Mouse (Mus musculus): ENCODE data around the gene Ccdc142. TPM values are rescaled to one million over a fixed set of nuclear protein-coding genes. Genes with fewer than 3 reads are reported as not detected.

Gene Ccdc142
- total RNA-seq, 2 experiments from 2014 or later, result 3.7 to 6.2 TPM

GRCm38 (mm10) chr6:83116373-83117164, 15.2 kb downstream of the Ccdc142 start:
- no peak for DNase-seq (ENCODE audit: low spot score in 2 of 2)

GRCm38 (mm10) chr6:83117165-83117438, 15.7 kb downstream of the Ccdc142 start:
- DNase-seq (ENCODE audit: low spot score in 2 of 2), result no peak

- no peak for DNase-seq (ENCODE audit: low spot score in 2 of 2)
These were observed 16.2 kb downstream of the Ccdc142 start for GRCm38 (mm10) chr6:83117616-83118015.

GRCm38 (mm10) chr6:83118369-83118768, 17.0 kb downstream of the Ccdc142 start:
- no peak for DNase-seq (ENCODE audit: low spot score in 2 of 2)

- no peak for DNase-seq (ENCODE audit: low spot score in 2 of 2)
These were observed 17.7 kb downstream of the Ccdc142 start for GRCm38 (mm10) chr6:83118825-83119733.

GRCm38 (mm10) chr6:83119734-83120051, 18.3 kb downstream of the Ccdc142 start:
- DNase-seq (ENCODE audit: low spot score in 2 of 2), result no peak

- peak; percentile 91 to 96 for DNase-seq (ENCODE audit: low spot score in 2 of 2)
These were observed 19.8 kb downstream of the Ccdc142 start, which contains the start of gene Wbp1 for GRCm38 (mm10) chr6:83120930-83121862. Gene Wbp1 (minus strand): TSS chr6:83121559.

- peak in 1 of 2 experiments; percentile 11 for DNase-seq (ENCODE audit: low spot score in 2 of 2)
These were observed 20.7 kb downstream of the Ccdc142 start for GRCm38 (mm10) chr6:83121863-83122710.

- DNase-seq (ENCODE audit: low spot score in 2 of 2), result no peak
These were observed 21.6 kb downstream of the Ccdc142 start for GRCm38 (mm10) chr6:83122961-83123360.

- peak; percentile 84 to 89 for DNase-seq (ENCODE audit: low spot score in 2 of 2)
These were observed 23.5 kb downstream of the Ccdc142 start for GRCm38 (mm10) chr6:83124851-83125312.

GRCm38 (mm10) chr6:83125331-83125730, 23.9 kb downstream of the Ccdc142 start, which contains the start of gene Ino80b:
Gene Ino80b (minus strand): TSS chr6:83125431.
- no peak for DNase-seq (ENCODE audit: low spot score in 2 of 2)

- no peak for DNase-seq (ENCODE audit: low spot score in 2 of 2)
These were observed 26.0 kb downstream of the Ccdc142 start for GRCm38 (mm10) chr6:83127419-83127818.

- no peak for DNase-seq (ENCODE audit: low spot score in 2 of 2)
These were observed 30.2 kb downstream of the Ccdc142 start for GRCm38 (mm10) chr6:83131469-83132034.

- no peak for DNase-seq (ENCODE audit: low spot score in 2 of 2)
These were observed 30.9 kb downstream of the Ccdc142 start for GRCm38 (mm10) chr6:83132176-83132919.

GRCm38 (mm10) chr6:83134226-83134625, 32.8 kb downstream of the Ccdc142 start:
- no peak for DNase-seq (ENCODE audit: low spot score in 2 of 2)

GRCm38 (mm10) chr6:83134951-83135513, 33.6 kb downstream of the Ccdc142 start, which contains the start of gene Rtkn:
Gene Rtkn (plus strand): TSS chr6:83135463.
- no peak for DNase-seq (ENCODE audit: low spot score in 2 of 2)

- no peak for DNase-seq (ENCODE audit: low spot score in 2 of 2)
These were observed 34.3 kb downstream of the Ccdc142 start for GRCm38 (mm10) chr6:83135571-83136161.

GRCm38 (mm10) chr6:83136291-83136880, 35.0 kb downstream of the Ccdc142 start:
- DNase-seq (ENCODE audit: low spot score in 2 of 2), result no peak

Data from left cerebral cortex, adult 18-20 months (tissue).